Mouse (Mus musculus): ENCODE measurements around the gene Tcf15. TPM values are rescaled to one million over a fixed set of nuclear protein-coding genes. Genes with fewer than 3 reads are reported as not detected.

Tcf15 gene
- total and polyA plus RNA-seq, 3 experiments: not detected

DNA sequence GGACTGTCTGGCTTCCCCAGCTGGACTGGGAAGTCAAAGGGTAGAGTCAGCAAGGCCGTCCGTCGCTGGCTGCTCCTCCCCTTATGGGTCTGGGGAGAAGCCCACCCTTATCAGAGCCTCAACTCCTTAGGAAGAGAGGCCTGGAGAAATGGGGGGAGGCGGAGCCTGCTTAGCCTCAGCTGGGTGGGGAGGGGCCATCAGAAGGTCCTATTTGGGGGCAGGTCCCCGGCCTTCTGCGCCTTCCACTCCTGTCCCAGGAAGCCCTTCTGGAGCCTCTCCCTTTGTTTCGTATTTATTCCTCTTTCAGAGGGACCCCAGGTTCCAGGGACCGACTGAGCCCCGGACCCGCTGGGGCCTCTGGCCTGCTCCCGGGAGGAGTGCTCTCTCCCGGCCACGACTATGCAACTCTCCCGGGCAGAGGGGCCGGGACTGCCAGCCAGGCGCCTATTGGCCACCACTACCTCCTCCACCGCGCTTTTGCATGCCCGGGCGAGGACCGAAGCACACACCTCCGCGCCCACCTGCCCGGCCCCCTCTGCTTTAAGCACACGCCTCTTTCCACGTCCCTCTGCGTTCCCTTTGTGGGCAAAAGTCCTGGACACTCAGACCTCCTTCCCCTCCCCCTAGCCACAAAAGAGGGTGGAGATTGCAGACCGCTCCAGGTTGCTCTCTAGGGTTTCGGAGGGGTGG is 48.4 kb upstream of the Tcf15 start (continued):
- no peak for TF ChIP-seq SIN3A (IDR thresholded peaks at IDR 0.05; ENCODE audit: low read length)

DNA sequence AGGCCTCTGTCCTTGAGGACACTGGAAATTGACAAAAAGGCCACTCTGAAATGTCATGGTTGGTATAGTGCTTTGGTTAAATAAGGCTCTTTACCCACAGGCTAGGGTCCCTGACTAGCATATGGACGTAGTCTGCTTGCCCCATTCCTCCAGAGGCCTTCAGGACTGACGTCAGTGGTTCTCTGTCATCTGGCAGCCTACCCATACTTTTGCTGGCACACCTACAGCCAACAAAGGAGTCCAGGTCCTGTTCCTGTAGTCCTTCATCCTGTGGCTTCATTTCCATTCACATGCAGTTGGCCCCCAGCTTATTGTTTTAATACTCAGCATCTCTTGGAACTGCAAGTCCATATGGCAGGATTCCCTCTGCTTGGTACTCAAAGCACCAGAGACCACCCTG is 46.4 kb upstream of the Tcf15 start:
- H3K9ac ChIP-seq (ENCODE audit: insufficient read depth, low read depth): no peak overlapping the region
- TF ChIP-seq USF2 (conservative IDR thresholded peaks at IDR 0.05; ENCODE audit: low read depth, low read length) (no peak), MAZ (IDR thresholded peaks at IDR 0.05; ENCODE audit: low read depth, low read length) (no peak), IRF4 (IDR thresholded peaks at IDR 0.05; ENCODE audit: low read depth, low read length) (no peak), RAD21 (IDR thresholded peaks at IDR 0.05; ENCODE audit: low read depth, low read length) (no peak), HCFC1 (IDR thresholded peaks at IDR 0.05; ENCODE audit: low read depth, low read length) (no peak), MYC (IDR thresholded peaks at IDR 0.05; ENCODE audit: low read depth, low read length) (no peak), TBP (conservative IDR thresholded peaks at IDR 0.05; ENCODE audit: low read depth, low read length) (no peak), RCOR1 (conservative IDR thresholded peaks at IDR 0.05; ENCODE audit: low read depth, low read length) (no peak), CTCF (conservative IDR thresholded peaks at IDR 0.05 in 1 of 2, IDR thresholded peaks at IDR 0.05 in 1 of 2; ENCODE audit: low read depth in 2 of 2, low read length in 2 of 2) (no peak), ELF1 (IDR thresholded peaks at IDR 0.05; ENCODE audit: low read depth, low read length) (no peak), MAFK (IDR thresholded peaks at IDR 0.05; ENCODE audit: insufficient replicate concordance, low read length) (no peak)
- H3K4me3 ChIP-seq (replicated peaks in 1 of 3; ENCODE audit: low read depth in 2 of 3, low read length in 2 of 3, poor library complexity in 1 of 3): no peak overlapping the region
- no peaks in the 10 kb centered on the region for H3K79me2 ChIP-seq (replicated peaks; ENCODE audit: control insufficient read depth, extremely low read depth, insufficient read depth, poor library complexity, severe bottlenecking)
- H3K27ac ChIP-seq (ENCODE audit: insufficient read depth, low read depth): no peak overlapping the region
- no peak overlapping the region for H3K4me2 ChIP-seq (ENCODE audit: insufficient read depth, low read depth, poor library complexity, severe bottlenecking)
- peaks cover 0 to 4% of the 10 kb centered on the region in 2 experiments; a peak in 2 of 4 replicates for H3K4me1 ChIP-seq (ENCODE audit: control insufficient read depth in 1 of 2, insufficient read depth in 2 of 2)
- H3K9me3 ChIP-seq (replicated peaks; ENCODE audit: low read length): peaks cover 13% of the 10 kb centered on the region
- H3K36me3 ChIP-seq (replicated peaks in 1 of 2; ENCODE audit: control insufficient read depth in 1 of 2, insufficient read depth in 1 of 2, low read length in 1 of 2): no peaks in the 10 kb centered on the region
- dilution Hi-C loops (cut with MboI; ENCODE audit: extremely low pct_ligation_motif_present, extremely low pct_unique_long_range_greater_than_20kb, low sequenced_read_pairs): no loop called here
- peaks cover 62% of the 10 kb centered on the region for H3K27me3 ChIP-seq (replicated peaks)
- in situ Hi-C loops (cut with MboI; ENCODE audit: low pct_ligation_motif_present, low pct_unique_long_range_greater_than_20kb, low sequenced_read_pairs): no loop called here
- no peak for DNase-seq (ENCODE audit: extremely low read depth)

DNA sequence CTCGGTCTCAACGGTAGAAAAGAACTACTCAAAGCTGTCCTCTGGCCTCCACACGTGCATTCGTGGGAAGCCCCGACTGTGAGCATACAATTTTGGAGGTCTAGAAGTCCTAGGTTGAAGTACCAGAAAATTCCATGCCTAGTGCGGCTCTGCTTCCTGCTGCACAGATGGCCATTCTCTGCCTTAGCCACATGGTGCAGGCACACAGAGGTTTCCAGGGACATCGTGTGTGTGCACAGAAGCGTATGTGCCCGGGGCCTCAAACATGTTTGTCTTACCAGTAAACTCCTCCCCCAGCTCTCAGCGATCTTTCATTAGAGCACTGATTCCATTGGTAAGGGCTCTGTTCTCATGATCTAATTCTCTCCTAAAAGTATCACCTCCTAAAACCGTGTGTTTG is 45.4 kb upstream of the Tcf15 start:
- Histone ChIP-seq H3K27me3 (replicated peaks) (peaks cover 72% of the 10 kb centered on the region), H3K4me3 (replicated peaks in 1 of 3; ENCODE audit: low read depth in 2 of 3, low read length in 2 of 3, poor library complexity in 1 of 3) (no peak overlapping the region), H3K4me1 (ENCODE audit: control insufficient read depth in 1 of 2, insufficient read depth in 2 of 2) (no peaks in the 10 kb centered on the region; a peak in 1 of 4 replicates), H3K27ac (ENCODE audit: insufficient read depth, low read depth) (no peak overlapping the region), H3K9ac (ENCODE audit: insufficient read depth, low read depth) (no peak overlapping the region), H3K79me2 (replicated peaks; ENCODE audit: control insufficient read depth, extremely low read depth, insufficient read depth, poor library complexity, severe bottlenecking) (no peaks in the 10 kb centered on the region), H3K36me3 (replicated peaks in 1 of 2; ENCODE audit: control insufficient read depth in 1 of 2, insufficient read depth in 1 of 2, low read length in 1 of 2) (no peaks in the 10 kb centered on the region), H3K4me2 (ENCODE audit: insufficient read depth, low read depth, poor library complexity, severe bottlenecking) (no peak overlapping the region), H3K9me3 (replicated peaks; ENCODE audit: low read length) (peaks cover 16% of the 10 kb centered on the region)
- dilution Hi-C loops (cut with MboI; ENCODE audit: extremely low pct_ligation_motif_present, extremely low pct_unique_long_range_greater_than_20kb, low sequenced_read_pairs) (no loop called here), in situ Hi-C loops (cut with MboI; ENCODE audit: low pct_ligation_motif_present, low pct_unique_long_range_greater_than_20kb, low sequenced_read_pairs) (no loop called here)
- TF ChIP-seq NRF1 (IDR thresholded peaks at IDR 0.05; ENCODE audit: low read depth, low read length) (no peak), UBTF (IDR thresholded peaks at IDR 0.05; ENCODE audit: low read depth, low read length) (no peak), MYC (IDR thresholded peaks at IDR 0.05; ENCODE audit: low read depth, low read length) (no peak), GABPA (IDR thresholded peaks at IDR 0.05; ENCODE audit: insufficient replicate concordance, low read depth, low read length) (no peak), KAT2A (IDR thresholded peaks at IDR 0.05; ENCODE audit: insufficient replicate concordance, low read length) (no peak), USF1 (IDR thresholded peaks at IDR 0.05; ENCODE audit: low read depth, low read length) (no peak), E2F4 (IDR thresholded peaks at IDR 0.05; ENCODE audit: insufficient replicate concordance, low read depth, low read length) (no peak), USF2 (conservative IDR thresholded peaks at IDR 0.05; ENCODE audit: low read depth, low read length) (no peak), JUN (IDR thresholded peaks at IDR 0.05; ENCODE audit: insufficient read depth, low read depth, low read length) (no peak), ZNF384 (IDR thresholded peaks at IDR 0.05; ENCODE audit: low read depth, low read length) (no peak), MXI1 (IDR thresholded peaks at IDR 0.05; ENCODE audit: low read depth, low read length) (no peak), MEF2A (IDR thresholded peaks at IDR 0.05; ENCODE audit: borderline replicate concordance, low read depth, low read length) (no peak), SMC3 (IDR thresholded peaks at IDR 0.05; ENCODE audit: low read depth, low read length) (no peak), BHLHE40 (IDR thresholded peaks at IDR 0.05; ENCODE audit: low read depth, low read length) (no peak), ETS1 (conservative IDR thresholded peaks at IDR 0.05; ENCODE audit: low read depth, low read length) (no peak), MAZ (IDR thresholded peaks at IDR 0.05; ENCODE audit: low read depth, low read length) (no peak), ZKSCAN1 (IDR thresholded peaks at IDR 0.05; ENCODE audit: borderline replicate concordance, low read depth, low read length) (no peak)
- DNase-seq (ENCODE audit: extremely low read depth): no peak
